Mouse (Mus musculus) forebrain, embryonic 14.5 days (tissue): ENCODE results near the gene Mov10l1. TPM values are rescaled to one million over a fixed set of nuclear protein-coding genes. Genes with fewer than 3 reads are reported as not detected.

ENCODE experiments used
- ATAC-seq: fragments of 200-750 bp; cut with Nextera tagmentation; 2 replicates; pipeline ENCODE4 v1.8.0; 2017; ENCODE audit warnings: mild to moderate bottlenecking, moderate library complexity
- DNase-seq: peaks from one replicate; pipeline ENCODE4 v3.0.0-alpha.2; 2015; ENCODE audit warnings: low spot score
- H3K27ac ChIP-seq: fragments of 300-500 bp; sonication (generic); 2 replicates; pipeline ENCODE4 v1.5.1; 2014; ENCODE audit warnings: low read depth, mild to moderate bottlenecking, control low read depth, low read length, moderate library complexity
- H3K27me3 ChIP-seq: fragments of 300-500 bp; sonication (generic); replicated peaks from 2 replicates; pipeline ENCODE4 v1.6.1; 2014; ENCODE audit warnings: low read length, control low read depth, mixed read lengths; ENCODE audit not compliant: control insufficient read depth, insufficient read depth
- H3K36me3 ChIP-seq: fragments of 300-500 bp; sonication (generic); 2 replicates; pipeline ENCODE4 v1.6.1; 2014; ENCODE audit warnings: low read length, control low read depth; ENCODE audit not compliant: control insufficient read depth, insufficient read depth
- H3K4me1 ChIP-seq: fragments of 300-500 bp; sonication (generic); 2 replicates; pipeline ENCODE4 v1.6.1; 2014; ENCODE audit warnings: antibody characterized with exemption, low read length, control low read depth; ENCODE audit not compliant: control insufficient read depth, insufficient read depth
- H3K4me2 ChIP-seq: fragments of 300-500 bp; sonication (generic); 2 replicates; pipeline ENCODE4 v1.6.1; 2014; ENCODE audit warnings: mild to moderate bottlenecking, control low read depth, low read length
- H3K4me3 ChIP-seq: fragments of 300-500 bp; sonication (generic); 2 replicates; pipeline ENCODE4 v1.5.1; 2014; ENCODE audit warnings: low read depth, low read length, control low read depth
- H3K9ac ChIP-seq: fragments of 300-500 bp; sonication (generic); 2 replicates; pipeline ENCODE4 v1.6.1; 2014; ENCODE audit warnings: mild to moderate bottlenecking, low read length, control low read depth, moderate library complexity
- H3K9me3 ChIP-seq: fragments of 300-500 bp; sonication (generic); replicated peaks from 2 replicates; pipeline ENCODE4 v1.6.1; 2016; ENCODE audit warnings: low read length, control low read depth, mixed read lengths; ENCODE audit not compliant: control insufficient read depth
- WGBS: fragments of 180-500 bp; shearing (Covaris S2); extraction: QIAGEN DNeasy Blood & Tissue Kit; methylation state at CpG from one replicate; pipeline ENCODE4 v1.1.7; 2014; 5-methylcytosine and 5-hydroxymethylcytosine counted together
- polyA plus RNA-seq: library from polyadenylated mRNA; unstranded; fragments of >200 nt; fragmentation: Nextera tagmentation; extraction: Ambion mirVana; gene quantifications from 2 replicates; pipeline ENCODE4 v1.2.1, GENCODE M21; 2014

Gene Mov10l1
- polyA plus RNA-seq, 1 experiment from 2014 or later = not detected

- WGBS = 85% methylated on average over 5 of the region's 5 CpGs
- no peak overlapping the region for H3K4me2 ChIP-seq
- H3K4me1 ChIP-seq = peaks cover 9% of the 10 kb centered on the region
- no peak overlapping the region for H3K4me3 ChIP-seq
- H3K36me3 ChIP-seq = no peaks in the 10 kb centered on the region
- ATAC-seq (no peak), DNase-seq (no peak)
- no peaks in the 10 kb centered on the region for H3K9me3 ChIP-seq
- no peak overlapping the region for H3K9ac ChIP-seq
- H3K27ac ChIP-seq = no peak overlapping the region
- 0 out of 2 replicates have a peak, but pooled peaks cover 3% of the 10 kb centered on the region for H3K27me3 ChIP-seq
Measured at GRCm38 (mm10) chr15:89062518-89062910, 79.8 kb downstream of the Mov10l1 start.

DNA sequence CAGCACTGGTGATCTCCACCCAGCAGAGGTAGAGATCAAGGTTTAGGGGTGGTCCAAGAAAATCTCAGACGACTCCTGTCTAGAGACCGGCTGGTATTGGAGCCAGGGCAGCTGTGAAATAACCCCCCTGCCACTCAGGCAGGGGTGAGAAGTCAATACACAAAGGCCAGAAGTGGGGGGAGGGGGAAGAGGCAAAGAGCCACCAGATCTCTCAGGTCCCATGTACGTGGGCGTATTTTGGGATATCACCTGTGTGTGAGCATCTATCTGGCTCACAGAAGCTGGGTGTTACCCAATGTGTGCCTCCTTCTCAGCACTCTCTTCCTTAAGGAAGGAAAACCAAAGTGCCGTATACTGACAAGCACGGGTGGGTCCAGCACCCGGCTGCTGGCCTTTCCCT lies 80.3 kb downstream of the Mov10l1 start:
- H3K27ac ChIP-seq = no peak overlapping the region
- H3K4me2 ChIP-seq = no peak overlapping the region
- H3K36me3 ChIP-seq = 0 out of 2 replicates have a peak, but pooled peaks cover 2% of the 10 kb centered on the region
- DNase-seq (no peak), ATAC-seq (no peak)
- H3K9ac ChIP-seq = no peak overlapping the region
- 0 out of 2 replicates have a peak, but pooled peaks cover 3% of the 10 kb centered on the region for H3K27me3 ChIP-seq
- H3K9me3 ChIP-seq = no peaks in the 10 kb centered on the region
- 87% methylated on average over 7 of the region's 7 CpGs for WGBS
- H3K4me1 ChIP-seq = peaks cover 9% of the 10 kb centered on the region
- H3K4me3 ChIP-seq = no peak overlapping the region

GRCm38 (mm10) chr15:89063536-89063935 lies 80.8 kb downstream of the Mov10l1 start:
- DNase-seq = no peak
- H3K4me3 ChIP-seq = no peak overlapping the region
- H3K9me3 ChIP-seq = no peaks in the 10 kb centered on the region
- H3K9ac ChIP-seq = no peak overlapping the region
- 76% methylated on average over 6 of the region's 6 CpGs for WGBS
- H3K4me1 ChIP-seq = peaks cover 9% of the 10 kb centered on the region
- ATAC-seq = no peak
- 0 out of 2 replicates have a peak, but pooled peaks cover 6% of the 10 kb centered on the region for H3K36me3 ChIP-seq
- H3K4me2 ChIP-seq = no peak overlapping the region
- H3K27ac ChIP-seq = no peak overlapping the region
- peaks cover 5% of the 10 kb centered on the region; the same call in 1 of the 2 replicates for H3K27me3 ChIP-seq

DNA sequence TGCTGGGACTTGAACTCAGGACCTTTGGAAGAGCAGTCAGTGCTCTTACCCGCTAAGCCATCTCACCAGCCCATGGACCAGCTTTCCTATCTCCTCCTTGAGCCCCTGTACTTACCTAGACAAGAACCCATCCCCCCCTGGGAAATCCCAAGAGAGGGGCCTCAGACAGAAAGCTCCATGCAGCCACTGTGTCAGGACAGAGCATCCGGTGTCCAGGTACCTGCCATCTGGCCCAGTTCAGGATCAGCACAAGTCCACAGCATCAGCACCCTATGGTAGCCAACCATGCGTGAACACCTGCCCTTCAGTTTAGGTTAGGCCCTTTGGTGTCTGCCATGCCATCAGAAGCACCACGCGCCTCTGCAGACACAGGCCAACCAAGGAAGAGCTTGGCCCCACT lies 82.2 kb downstream of the Mov10l1 start:
- DNase-seq = no peak
- WGBS = 92% methylated on average over 5 of the region's 5 CpGs

GRCm38 (mm10) chr15:89067609-89068008 lies 84.9 kb downstream of the Mov10l1 start:
- ATAC-seq (no peak), DNase-seq (no peak)
- no peaks in the 10 kb centered on the region for H3K4me1 ChIP-seq
- 0 out of 2 replicates have a peak, but pooled peaks cover 13% of the 10 kb centered on the region for H3K36me3 ChIP-seq
- H3K27me3 ChIP-seq = peaks cover 9% of the 10 kb centered on the region; the same call in 1 of the 2 replicates
- H3K9me3 ChIP-seq = no peaks in the 10 kb centered on the region
- H3K9ac ChIP-seq = no peak overlapping the region
- WGBS = 50% methylated on average over 35 of the region's 35 CpGs
- no peak overlapping the region for H3K4me3 ChIP-seq
- no peak overlapping the region for H3K27ac ChIP-seq
- H3K4me2 ChIP-seq = no peak overlapping the region

More for the DNA sequence above, 82.2 kb downstream of the Mov10l1 start:
- Histone ChIP-seq H3K9me3 (no peaks in the 10 kb centered on the region), H3K4me1 (peaks cover 6% of the 10 kb centered on the region; the same call in 1 of the 2 replicates), H3K9ac (no peak overlapping the region), H3K36me3 (0 out of 2 replicates have a peak, but pooled peaks cover 12% of the 10 kb centered on the region), H3K4me3 (no peak overlapping the region), H3K27me3 (peaks cover 9% of the 10 kb centered on the region; the same call in 1 of the 2 replicates), H3K4me2 (no peak overlapping the region), H3K27ac (no peak overlapping the region)
- ATAC-seq = no peak

DNA sequence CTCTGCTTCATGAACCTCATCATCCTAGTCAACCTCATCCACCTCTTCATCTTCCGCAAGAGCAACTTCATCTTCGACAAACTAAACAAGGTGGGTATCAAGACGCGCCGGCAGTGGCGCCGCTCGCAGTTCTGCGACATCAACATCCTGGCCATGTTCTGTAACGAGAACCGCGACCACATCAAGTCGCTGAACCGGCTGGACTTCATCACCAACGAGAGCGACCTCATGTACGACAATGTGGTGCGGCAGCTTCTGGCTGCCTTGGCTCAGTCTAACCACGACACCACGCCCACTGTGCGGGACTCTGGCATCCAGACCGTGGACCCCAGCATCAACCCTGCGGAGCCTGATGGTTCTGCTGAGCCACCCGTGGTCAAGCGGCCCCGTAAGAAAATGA lies 85.5 kb downstream of the Mov10l1 start:
- ATAC-seq (no peak), DNase-seq (no peak)
- Histone ChIP-seq H3K9ac (no peak overlapping the region), H3K4me3 (no peak overlapping the region), H3K27ac (no peak overlapping the region), H3K4me1 (no peaks in the 10 kb centered on the region), H3K36me3 (0 out of 2 replicates have a peak, but pooled peaks cover 13% of the 10 kb centered on the region), H3K4me2 (no peak overlapping the region), H3K27me3 (peaks cover 9% of the 10 kb centered on the region; the same call in 1 of the 2 replicates), H3K9me3 (no peaks in the 10 kb centered on the region)
- WGBS = 45% methylated on average over 26 of the region's 26 CpGs

DNA sequence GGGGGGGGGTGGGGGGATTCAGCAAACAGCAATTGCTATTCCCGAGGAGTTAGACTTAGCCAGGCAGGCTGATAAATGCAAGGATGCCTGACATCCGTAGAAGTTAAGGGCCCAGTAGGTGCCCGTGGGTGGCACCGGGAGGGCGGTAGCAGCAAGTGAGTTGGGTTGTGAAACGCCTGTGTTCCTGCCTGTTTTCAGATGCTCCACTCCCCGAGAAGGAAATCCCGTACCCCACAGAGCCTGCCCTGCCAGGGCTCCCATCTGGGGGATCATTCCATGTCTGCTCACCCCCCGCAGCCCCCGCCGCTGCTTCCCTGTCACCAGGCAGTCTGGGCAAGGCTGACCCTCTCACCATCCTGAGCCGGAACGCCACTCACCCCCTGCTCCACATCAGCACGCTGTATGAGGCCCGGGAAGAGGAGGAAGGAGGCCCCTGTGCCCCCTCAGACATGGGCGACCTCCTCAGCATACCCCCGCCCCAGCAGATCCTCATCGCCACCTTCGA lies 86.7 kb downstream of the Mov10l1 start:
- peaks cover 9% of the 10 kb centered on the region; the same call in 1 of the 2 replicates for H3K27me3 ChIP-seq
- H3K9me3 ChIP-seq = no peaks in the 10 kb centered on the region
- H3K27ac ChIP-seq = no peak overlapping the region
- 87% methylated on average over 18 of the region's 19 CpGs for WGBS
- ATAC-seq = no peak
- no peaks in the 10 kb centered on the region for H3K4me1 ChIP-seq
- no peak overlapping the region for H3K4me2 ChIP-seq
- 0 out of 2 replicates have a peak, but pooled peaks cover 13% of the 10 kb centered on the region for H3K36me3 ChIP-seq
- H3K4me3 ChIP-seq = no peak overlapping the region
- no peak overlapping the region for H3K9ac ChIP-seq
- no peak for DNase-seq

- H3K4me1 ChIP-seq = peaks cover 8% of the 10 kb centered on the region; the same call in 1 of the 2 replicates
- H3K4me3 ChIP-seq = no peak overlapping the region
- DNase-seq (no peak), ATAC-seq (no peak)
- no peaks in the 10 kb centered on the region for H3K9me3 ChIP-seq
- no peak overlapping the region for H3K4me2 ChIP-seq
- no peak overlapping the region for H3K9ac ChIP-seq
- no peak overlapping the region for H3K27ac ChIP-seq
- peaks cover 9% of the 10 kb centered on the region; the same call in 1 of the 2 replicates for H3K27me3 ChIP-seq
- H3K36me3 ChIP-seq = 0 out of 2 replicates have a peak, but pooled peaks cover 13% of the 10 kb centered on the region
- WGBS = 78% methylated on average over 24 of the region's 24 CpGs
Measured at GRCm38 (mm10) chr15:89070606-89071005, 87.9 kb downstream of the Mov10l1 start.

GRCm38 (mm10) chr15:89073993-89074603 lies 91.4 kb downstream of the Mov10l1 start:
- Histone ChIP-seq H3K27me3 (no peaks in the 10 kb centered on the region), H3K4me1 (peaks cover 26% of the 10 kb centered on the region), H3K4me3 (0 out of 2 replicates have a peak overlapping the region, but pooled peaks have one; percentile 82), H3K27ac (no peak overlapping the region), H3K36me3 (0 out of 2 replicates have a peak, but pooled peaks cover 11% of the 10 kb centered on the region), H3K9ac (peak overlapping the region; percentile 90), H3K9me3 (no peaks in the 10 kb centered on the region), H3K4me2 (peak overlapping the region; percentile 93; the same call in 1 of the 2 replicates)
- DNase-seq (no peak), ATAC-seq (no peak)
- 87% methylated on average over 10 of the region's 10 CpGs for WGBS
